Mouse (Mus musculus): ENCODE results near the gene 1700012B09Rik. TPM values are rescaled to one million over a fixed set of nuclear protein-coding genes. Genes with fewer than 3 reads are reported as not detected.

The 1700012B09Rik gene
- polyA plus RNA-seq, 1 experiment from 2014 or later: not detected

- Histone ChIP-seq H3K4me3 (ENCODE audit: low read depth, low read length) (no peak overlapping the region), H3K27me3 (ENCODE audit: control insufficient read depth, insufficient read depth, low read depth, low read length) (no peaks in the 10 kb centered on the region), H3K36me3 (ENCODE audit: control insufficient read depth, insufficient read depth) (no peaks in the 10 kb centered on the region), H3K4me1 (ENCODE audit: control insufficient read depth, low read depth, low read length) (no peaks in the 10 kb centered on the region), H3K9ac (ENCODE audit: low read depth, low read length) (no peak overlapping the region), H3K9me3 (replicated peaks; ENCODE audit: control insufficient read depth, low read length) (no peaks in the 10 kb centered on the region), H3K27ac (ENCODE audit: low read length) (no peak overlapping the region), H3K4me2 (ENCODE audit: low read depth, low read length) (no peak overlapping the region)
- ATAC-seq (ENCODE audit: low read depth): no peak
- 47% methylated on average over 5 of the region's 5 CpGs for WGBS (ENCODE audit: insufficient replicate concordance)
These were observed 49.2 kb downstream of the 1700012B09Rik start for GRCm38 (mm10) chr9:14721610-14722009.

GRCm38 (mm10) chr9:14720384-14720783, 50.4 kb downstream of the 1700012B09Rik start:
- H3K4me2 ChIP-seq (ENCODE audit: low read depth, low read length): no peak overlapping the region
- H3K4me3 ChIP-seq (ENCODE audit: low read depth, low read length): no peak overlapping the region
- no peaks in the 10 kb centered on the region for H3K4me1 ChIP-seq (ENCODE audit: control insufficient read depth, low read depth, low read length)
- H3K36me3 ChIP-seq (ENCODE audit: control insufficient read depth, insufficient read depth): no peaks in the 10 kb centered on the region
- no peaks in the 10 kb centered on the region for H3K9me3 ChIP-seq (replicated peaks; ENCODE audit: control insufficient read depth, low read length)
- H3K27me3 ChIP-seq (ENCODE audit: control insufficient read depth, insufficient read depth, low read depth, low read length): no peaks in the 10 kb centered on the region
- WGBS (ENCODE audit: insufficient replicate concordance): 61% methylated on average over 2 of the region's 2 CpGs
- ATAC-seq (ENCODE audit: low read depth): no peak
- no peak overlapping the region for H3K27ac ChIP-seq (ENCODE audit: low read length)
- H3K9ac ChIP-seq (ENCODE audit: low read depth, low read length): no peak overlapping the region

GRCm38 (mm10) chr9:14718332-14718691, 52.5 kb downstream of the 1700012B09Rik start:
- Histone ChIP-seq H3K4me3 (ENCODE audit: low read depth, low read length) (no peak overlapping the region), H3K9ac (ENCODE audit: low read depth, low read length) (no peak overlapping the region), H3K36me3 (ENCODE audit: control insufficient read depth, insufficient read depth) (no peaks in the 10 kb centered on the region), H3K9me3 (replicated peaks; ENCODE audit: control insufficient read depth, low read length) (no peaks in the 10 kb centered on the region), H3K27me3 (ENCODE audit: control insufficient read depth, insufficient read depth, low read depth, low read length) (no peaks in the 10 kb centered on the region), H3K4me1 (ENCODE audit: control insufficient read depth, low read depth, low read length) (no peaks in the 10 kb centered on the region), H3K27ac (ENCODE audit: low read length) (no peak overlapping the region), H3K4me2 (ENCODE audit: low read depth, low read length) (no peak overlapping the region)
- ATAC-seq (ENCODE audit: low read depth): no peak

GRCm38 (mm10) chr9:14717689-14718331, 53.0 kb downstream of the 1700012B09Rik start:
- Histone ChIP-seq H3K4me1 (ENCODE audit: control insufficient read depth, low read depth, low read length) (no peaks in the 10 kb centered on the region), H3K27me3 (ENCODE audit: control insufficient read depth, insufficient read depth, low read depth, low read length) (no peaks in the 10 kb centered on the region), H3K27ac (ENCODE audit: low read length) (no peak overlapping the region), H3K4me3 (ENCODE audit: low read depth, low read length) (no peak overlapping the region), H3K9me3 (replicated peaks; ENCODE audit: control insufficient read depth, low read length) (no peaks in the 10 kb centered on the region), H3K4me2 (ENCODE audit: low read depth, low read length) (no peak overlapping the region), H3K36me3 (ENCODE audit: control insufficient read depth, insufficient read depth) (no peaks in the 10 kb centered on the region), H3K9ac (ENCODE audit: low read depth, low read length) (no peak overlapping the region)
- WGBS (ENCODE audit: insufficient replicate concordance): 31% methylated on average over 14 of the region's 14 CpGs
- ATAC-seq (ENCODE audit: low read depth): no peak

GRCm38 (mm10) chr9:14715258-14715657, 55.6 kb downstream of the 1700012B09Rik start:
- Histone ChIP-seq H3K27ac (ENCODE audit: low read length) (no peak overlapping the region), H3K9ac (ENCODE audit: low read depth, low read length) (no peak overlapping the region), H3K27me3 (ENCODE audit: control insufficient read depth, insufficient read depth, low read depth, low read length) (no peaks in the 10 kb centered on the region), H3K36me3 (ENCODE audit: control insufficient read depth, insufficient read depth) (no peaks in the 10 kb centered on the region), H3K9me3 (replicated peaks; ENCODE audit: control insufficient read depth, low read length) (no peaks in the 10 kb centered on the region), H3K4me1 (ENCODE audit: control insufficient read depth, low read depth, low read length) (no peaks in the 10 kb centered on the region), H3K4me2 (ENCODE audit: low read depth, low read length) (no peak overlapping the region), H3K4me3 (ENCODE audit: low read depth, low read length) (no peak overlapping the region)
- no peak for ATAC-seq (ENCODE audit: low read depth)
- WGBS (ENCODE audit: insufficient replicate concordance): 91% methylated on average over 13 of the region's 15 CpGs

- WGBS (ENCODE audit: insufficient replicate concordance): 64% methylated on average over 3 of the region's 3 CpGs
These were observed 59.9 kb downstream of the 1700012B09Rik start for GRCm38 (mm10) chr9:14710910-14711309.

More at GRCm38 (mm10) chr9:14710910-14711309, 59.9 kb downstream of the 1700012B09Rik start:
- Histone ChIP-seq H3K4me3 (ENCODE audit: low read depth, low read length) (no peak overlapping the region), H3K36me3 (ENCODE audit: control insufficient read depth, insufficient read depth) (no peaks in the 10 kb centered on the region), H3K4me2 (ENCODE audit: low read depth, low read length) (no peak overlapping the region), H3K9me3 (replicated peaks; ENCODE audit: control insufficient read depth, low read length) (no peaks in the 10 kb centered on the region), H3K27me3 (ENCODE audit: control insufficient read depth, insufficient read depth, low read depth, low read length) (no peaks in the 10 kb centered on the region), H3K4me1 (ENCODE audit: control insufficient read depth, low read depth, low read length) (no peaks in the 10 kb centered on the region), H3K9ac (ENCODE audit: low read depth, low read length) (no peak overlapping the region), H3K27ac (ENCODE audit: low read length) (no peak overlapping the region)
- no peak for ATAC-seq (ENCODE audit: low read depth)

Other genes starting within 250 kb of the 1700012B09Rik start
- 1.7 and 2.4 TPM in 2 replicates for gene Amotl1, start 126.0 kb downstream of the 1700012B09Rik start, polyA plus RNA-seq (2015; fragmentation: Nextera tagmentation; extraction: Ambion mirVana)
- gene Piwil4, start 30.3 kb downstream of the 1700012B09Rik start, polyA plus RNA-seq (2015; fragmentation: Nextera tagmentation; extraction: Ambion mirVana): 0.02 and 0.05 TPM in 2 replicates
- 0.55 and 0.61 TPM in 2 replicates for gene Fut4, start 18.6 kb downstream of the 1700012B09Rik start, polyA plus RNA-seq (2015; fragmentation: Nextera tagmentation; extraction: Ambion mirVana)
- 10.1 and 11.6 TPM in 2 replicates for gene Mre11a, start 13.6 kb upstream of the 1700012B09Rik start, polyA plus RNA-seq (2015; fragmentation: Nextera tagmentation; extraction: Ambion mirVana)
- 18.9 and 21.0 TPM in 2 replicates for gene Ankrd49, start 13.8 kb upstream of the 1700012B09Rik start, polyA plus RNA-seq (2015; fragmentation: Nextera tagmentation; extraction: Ambion mirVana)
- 0.04 TPM in 1 of 2 replicates, not detected in the other for gene Gpr83, start 89.2 kb upstream of the 1700012B09Rik start, polyA plus RNA-seq (2015; fragmentation: Nextera tagmentation; extraction: Ambion mirVana)
- gene Izumo1r, start 132.9 kb upstream of the 1700012B09Rik start, polyA plus RNA-seq (2015; fragmentation: Nextera tagmentation; extraction: Ambion mirVana): not detected in 2 replicates